Mouse (Mus musculus) cerebellum, adult 2 months (tissue): ENCODE measurements at regions not wholly inside any gene's neighbourhood (a gene's known extent, or its start where the extent isn't known, plus 50 kb on each side); places are given as distances from the start of the nearest gene placed in this dataset.
A peak's percentile ranks its signal among the peaks of the same experiment; 100 is the strongest.

ENCODE experiments used
- DNase-seq, 2 experiments: peaks; one replicate each; pipeline ENCODE4 v3.0.0; 2021
- H3K27ac ChIP-seq: fragments of 200-500 bp; 2 replicates; pipeline ENCODE4 v1.5.1; 2012; ENCODE audit warnings: low read length, control low read depth, inconsistent platforms; ENCODE audit not compliant: insufficient read depth
- H3K27me3 ChIP-seq: fragments of 200-500 bp; 2 replicates; pipeline ENCODE4 v1.6.1; 2012; ENCODE audit warnings: inconsistent platforms, mild to moderate bottlenecking, low read length, moderate library complexity; ENCODE audit not compliant: control insufficient read depth, insufficient read depth
- H3K4me1 ChIP-seq: fragments of 200-500 bp; 2 replicates; pipeline ENCODE4 v1.6.1; 2011; ENCODE audit warnings: low read length; ENCODE audit not compliant: control insufficient read depth, insufficient read depth
- H3K4me3 ChIP-seq: fragments of 200-500 bp; replicated peaks from 2 replicates; pipeline ENCODE3; 2011; ENCODE audit warnings: mild to moderate bottlenecking, low read depth, low read length, control low read depth; ENCODE audit not compliant: insufficient read depth
- CTCF ChIP-seq: fragments of 200-500 bp; IDR thresholded peaks from 2 replicates; pipeline ENCODE4 v1.5.1; 2011; ENCODE audit warnings: low read depth, mild to moderate bottlenecking, control low read depth, low read length, moderate library complexity, borderline replicate concordance; ENCODE audit not compliant: insufficient read depth
- POLR2A ChIP-seq: fragments of 200-500 bp; IDR thresholded peaks from 2 replicates; pipeline ENCODE4 v1.6.1; 2011; ENCODE audit warnings: low read length, control low read depth, borderline replicate concordance; ENCODE audit not compliant: insufficient read depth
- WGBS: fragments of 180-500 bp; shearing (Covaris S2); methylation state at CpG from one replicate; pipeline ENCODE4 v1.1.7; 2018; 5-methylcytosine and 5-hydroxymethylcytosine counted together

GRCm38 (mm10) chr9:63069919-63070318, 78.8 kb downstream of the Skor1 start:
- Histone ChIP-seq H3K4me1 (no peaks in the 10 kb centered on the region), H3K4me3 (no peak overlapping the region), H3K27me3 (no peaks in the 10 kb centered on the region), H3K27ac (no peak overlapping the region)
- 84% methylated on average over 6 of the region's 6 CpGs for WGBS
- no peak for DNase-seq
- TF ChIP-seq CTCF = no peak
- TF ChIP-seq POLR2A = no peak

DNA sequence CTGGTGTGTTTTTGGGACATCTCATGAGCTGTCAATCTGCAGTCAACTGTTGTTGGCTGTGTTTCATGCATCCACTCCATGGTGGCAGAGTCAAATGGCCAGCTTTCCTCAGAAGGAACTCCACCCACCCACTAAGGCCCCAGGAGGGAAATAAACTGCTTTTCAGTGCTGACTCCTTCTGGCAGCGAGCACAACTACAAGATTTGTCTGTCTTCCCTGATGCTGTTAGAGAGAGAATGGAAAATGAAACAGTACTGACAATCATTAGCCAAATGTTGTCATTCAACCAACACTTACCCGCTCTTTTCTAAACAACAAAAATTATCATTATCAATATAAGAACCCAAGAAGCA, 79.3 kb upstream of the Pias1 start:
- 59% methylated on average over 2 of the region's 2 CpGs for WGBS
- Histone ChIP-seq H3K27ac (no peak overlapping the region), H3K4me1 (no peaks in the 10 kb centered on the region), H3K4me3 (no peak overlapping the region), H3K27me3 (no peaks in the 10 kb centered on the region)
- no peak for DNase-seq
- TF ChIP-seq POLR2A (no peak), CTCF (no peak)

DNA sequence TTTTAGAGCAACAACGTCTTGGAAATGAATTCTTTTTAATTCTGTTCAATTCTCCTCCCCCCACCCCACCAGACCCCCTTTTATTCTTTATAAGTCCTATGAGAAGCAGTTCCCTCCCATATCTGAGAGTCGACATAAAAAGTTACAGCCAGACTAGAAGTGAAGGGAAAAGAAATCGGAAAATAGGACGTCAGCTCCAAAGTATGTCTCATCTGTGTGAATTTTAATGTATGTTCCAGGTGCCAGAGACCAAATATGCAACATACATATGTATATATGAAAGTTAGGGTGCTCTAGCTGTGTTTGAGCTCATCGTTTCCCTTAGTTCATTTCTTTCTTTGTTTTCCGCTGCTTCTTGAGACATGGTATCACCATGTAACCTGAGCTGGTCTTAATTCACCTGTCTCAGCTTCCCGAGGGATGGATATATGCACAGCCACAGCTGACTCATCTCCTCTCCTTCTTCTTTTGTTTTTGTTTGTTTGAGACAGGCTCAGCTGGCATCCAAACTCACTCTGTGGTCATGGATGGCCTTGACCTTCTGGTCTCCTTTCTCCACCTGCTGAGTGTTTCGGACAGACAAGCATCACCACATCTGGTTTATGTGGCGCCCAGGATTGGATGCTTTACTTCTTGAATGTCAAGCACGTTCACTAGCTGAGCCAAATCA, 78.8 kb upstream of the Pias1 start:
- Histone ChIP-seq H3K27me3 (no peaks in the 10 kb centered on the region), H3K4me1 (no peaks in the 10 kb centered on the region), H3K4me3 (no peak overlapping the region), H3K27ac (no peak overlapping the region)
- TF ChIP-seq POLR2A = no peak
- TF ChIP-seq CTCF = no peak
- 67% methylated on average over 10 of the region's 10 CpGs for WGBS
- no peak for DNase-seq

- Histone ChIP-seq H3K4me3 (no peak overlapping the region), H3K4me1 (no peaks in the 10 kb centered on the region), H3K27me3 (no peaks in the 10 kb centered on the region), H3K27ac (no peak overlapping the region)
- WGBS = 97% methylated on average over 2 of the region's 2 CpGs
- no peak for DNase-seq
- TF ChIP-seq CTCF = no peak
- TF ChIP-seq POLR2A = no peak
Measured at GRCm38 (mm10) chr9:63063525-63063924, 75.8 kb upstream of the Pias1 start.

GRCm38 (mm10) chr9:63060740-63061139, 73.0 kb upstream of the Pias1 start:
- H3K4me1 ChIP-seq = no peaks in the 10 kb centered on the region
- no peaks in the 10 kb centered on the region for H3K27me3 ChIP-seq
- no peak overlapping the region for H3K27ac ChIP-seq
- H3K4me3 ChIP-seq = no peak overlapping the region
- TF ChIP-seq CTCF (no peak), POLR2A (no peak)
- DNase-seq = no peak
- 97% methylated on average over 5 of the region's 5 CpGs for WGBS

DNA sequence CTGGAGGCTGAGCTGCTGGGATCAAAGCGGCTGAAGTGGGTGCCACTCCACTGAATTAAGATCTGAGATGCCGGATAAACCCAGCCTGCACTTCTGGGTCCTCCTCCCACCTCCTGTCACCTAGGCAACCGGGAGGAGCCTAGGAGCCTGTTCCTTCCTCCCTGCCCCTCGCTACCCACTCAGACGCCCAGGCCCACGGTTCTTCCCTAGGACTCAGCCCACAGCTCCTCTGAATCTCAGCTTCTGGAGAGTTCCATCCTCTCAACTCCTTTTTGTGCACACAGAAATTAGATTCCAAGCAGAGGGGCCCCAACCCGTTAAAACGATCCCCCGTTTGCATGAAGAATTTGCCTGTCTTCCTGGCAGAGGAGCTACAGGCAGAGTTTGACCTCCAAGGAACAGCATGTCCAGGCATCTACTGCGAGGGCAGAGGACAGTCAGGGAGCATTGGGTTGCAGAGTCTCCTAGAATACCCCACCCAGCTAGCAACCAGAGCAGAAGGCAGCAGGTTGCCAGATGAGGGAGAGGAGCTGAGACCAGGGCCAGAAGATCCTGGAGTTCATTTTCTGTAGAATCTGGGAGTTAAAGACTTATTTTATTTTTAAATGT, 71.6 kb upstream of the Pias1 start:
- no peaks in the 10 kb centered on the region for H3K4me1 ChIP-seq
- no peaks in the 10 kb centered on the region for H3K27me3 ChIP-seq
- 15% methylated on average over 10 of the region's 10 CpGs for WGBS
- no peak overlapping the region for H3K4me3 ChIP-seq
- H3K27ac ChIP-seq = no peak overlapping the region
- peak; percentile 24 to 28 for DNase-seq
- TF ChIP-seq CTCF = no peak
- no peak for TF ChIP-seq POLR2A

DNA sequence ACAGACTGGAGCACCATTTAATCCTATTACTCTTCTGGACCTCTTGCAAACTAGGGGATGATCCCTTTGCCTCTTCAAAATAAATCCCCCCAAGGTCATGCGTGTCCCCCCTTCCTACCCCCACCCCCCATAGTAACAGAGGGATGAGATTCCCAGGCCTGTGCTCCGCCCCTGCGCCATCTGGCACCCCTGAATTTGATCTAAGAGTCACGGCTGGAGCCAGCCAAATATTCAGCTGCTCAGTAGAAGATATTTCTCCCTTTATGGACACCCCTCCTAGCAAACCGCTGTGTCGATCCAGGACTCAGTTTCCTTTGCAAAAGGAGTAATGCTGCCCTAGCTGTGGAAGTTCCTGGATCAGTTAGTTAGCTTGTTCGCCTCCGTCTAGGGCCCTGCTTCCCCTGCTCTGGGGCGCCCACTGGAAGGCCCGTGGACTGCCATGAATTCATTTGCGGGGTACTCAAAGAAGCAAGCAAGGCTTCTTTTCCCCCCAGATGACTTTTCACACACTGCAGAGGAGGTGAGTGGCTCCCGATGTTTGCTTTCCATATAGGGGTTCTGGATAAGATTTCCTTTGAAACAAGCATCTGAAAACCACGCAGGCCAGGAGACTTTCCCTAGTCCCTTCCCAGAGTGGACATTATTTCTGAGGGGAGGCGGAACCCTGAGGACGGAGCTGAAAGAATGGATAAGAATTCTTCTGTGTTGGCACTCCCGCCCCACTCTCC, 70.9 kb upstream of the Pias1 start:
- Histone ChIP-seq H3K4me1 (no peaks in the 10 kb centered on the region), H3K27ac (no peak overlapping the region), H3K4me3 (no peak overlapping the region), H3K27me3 (no peaks in the 10 kb centered on the region)
- WGBS = 22% methylated on average over 16 of the region's 16 CpGs
- TF ChIP-seq CTCF (no peak), POLR2A (no peak)
- peak in 1 of 2 experiments; percentile 13 for DNase-seq

- TF ChIP-seq CTCF (no peak), POLR2A (no peak)
- no peaks in the 10 kb centered on the region for H3K4me1 ChIP-seq
- DNase-seq = no peak
- no peak overlapping the region for H3K4me3 ChIP-seq
- H3K27ac ChIP-seq = no peak overlapping the region
- no peaks in the 10 kb centered on the region for H3K27me3 ChIP-seq
- WGBS = 82% methylated on average over 9 of the region's 9 CpGs
Measured at GRCm38 (mm10) chr9:63056695-63057349, 69.1 kb upstream of the Pias1 start.
